Mouse (Mus musculus): Measurements from ENCODE around the gene Mrps7.
"Not testable (repeated sequence)": the region's sequence is repeated elsewhere in the genome, so short reads cannot be mapped to it uniquely, and the experiment has no call there.

Mrps7 gene

GRCm38 (mm10) chr11:115628465-115629101, 24.9 kb downstream of the Mrps7 start:
- DNase-seq (ENCODE audit: low read depth, low spot score), result no peak

GRCm38 (mm10) chr11:115629734-115630531, 26.2 kb downstream of the Mrps7 start:
- no peak for DNase-seq (ENCODE audit: low read depth, low spot score)

- DNase-seq (ENCODE audit: low read depth, low spot score), result no peak
Measured at GRCm38 (mm10) chr11:115630532-115631504, 27.1 kb downstream of the Mrps7 start.

GRCm38 (mm10) chr11:115631505-115631890, 27.8 kb downstream of the Mrps7 start:
- no peak for DNase-seq (ENCODE audit: low read depth, low spot score)

- DNase-seq (ENCODE audit: low read depth, low spot score), result no peak
Measured at GRCm38 (mm10) chr11:115632247-115632646, 28.5 kb downstream of the Mrps7 start.

- no peak for DNase-seq (ENCODE audit: low read depth, low spot score)
Measured at GRCm38 (mm10) chr11:115632862-115633261, 29.1 kb downstream of the Mrps7 start.

DNA sequence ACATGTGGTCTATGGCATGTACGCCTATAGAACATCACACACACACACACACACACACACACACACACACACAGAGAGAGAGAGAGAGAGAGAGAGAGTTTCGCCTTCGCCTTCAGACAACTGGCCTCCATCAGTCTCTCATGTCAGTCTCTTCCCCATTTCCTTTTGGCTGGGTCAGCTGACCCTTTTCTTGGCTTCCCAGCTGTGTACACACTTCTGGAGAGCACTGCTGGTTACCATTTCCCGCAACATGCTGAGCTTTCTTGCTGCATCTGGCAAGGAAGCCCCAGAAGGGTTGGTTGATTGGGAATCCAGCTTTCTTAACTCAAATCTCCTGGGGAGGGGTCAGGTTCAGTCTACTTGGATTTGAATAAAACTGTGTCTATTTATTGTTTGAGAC, 30.4 kb downstream of the Mrps7 start:
- DNase-seq (ENCODE audit: low read depth, low spot score), result no peak

DNA sequence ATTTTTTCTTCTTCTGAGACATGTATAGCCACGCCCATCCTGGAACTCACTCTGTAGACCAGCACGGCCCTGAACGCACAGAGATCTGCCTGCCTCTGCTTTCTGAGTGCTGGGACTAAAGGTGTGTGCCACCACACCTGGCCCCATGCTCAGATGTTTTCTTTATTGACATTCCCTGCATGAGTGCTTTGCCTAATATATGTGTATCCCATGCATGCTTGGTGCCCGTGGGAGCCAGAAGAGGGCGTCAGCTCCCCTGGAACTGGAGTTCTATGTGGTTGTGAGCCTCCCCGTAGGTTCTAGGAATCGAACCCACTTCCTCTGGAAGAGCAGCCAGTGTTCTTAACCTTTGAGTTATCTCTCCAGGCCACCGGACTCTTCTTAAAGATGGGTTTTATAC, 31.3 kb downstream of the Mrps7 start:
- DNase-seq (ENCODE audit: low read depth, low spot score), result no peak

DNA sequence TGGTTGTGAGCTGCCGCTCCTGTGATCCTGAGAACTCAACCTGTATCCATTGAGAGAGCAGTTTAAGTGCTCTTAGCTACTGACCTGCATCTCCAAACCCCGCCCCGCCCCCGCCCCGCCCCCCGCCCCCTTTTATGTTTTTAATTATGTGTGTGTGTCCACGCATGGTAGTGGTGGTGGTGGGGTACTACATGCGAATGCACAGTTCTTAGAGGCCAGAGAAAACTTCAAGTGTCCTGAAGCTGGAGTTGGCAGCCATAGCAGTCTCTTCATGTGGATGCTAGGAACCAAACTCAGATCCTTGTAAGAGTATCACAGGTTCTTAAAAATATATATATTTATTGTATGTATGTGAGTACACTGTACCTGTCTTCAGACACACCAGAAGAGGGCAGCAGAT, 31.8 kb downstream of the Mrps7 start:
- no peak for DNase-seq (ENCODE audit: low read depth, low spot score)

DNA sequence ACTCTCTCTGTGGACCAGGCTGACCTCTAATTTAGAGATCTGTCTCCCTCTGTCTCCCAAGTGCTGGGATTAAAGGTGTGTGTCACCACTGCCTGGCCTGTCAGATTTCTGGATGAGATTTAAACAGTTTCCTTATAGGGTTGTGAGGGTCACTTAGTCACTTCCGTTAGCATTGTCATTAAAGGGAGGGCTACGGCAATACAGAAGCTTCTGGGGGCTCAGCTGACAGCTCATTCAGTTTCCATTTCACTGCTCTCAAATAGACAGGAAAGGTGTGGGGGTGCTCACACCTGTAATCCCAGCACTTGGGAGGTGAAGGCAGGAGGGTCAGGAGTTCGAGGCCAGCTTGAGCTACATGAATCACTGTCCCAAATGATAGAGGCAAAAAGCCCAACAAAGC, 33.2 kb downstream of the Mrps7 start:
- no peak for DNase-seq (ENCODE audit: low read depth, low spot score)

GRCm38 (mm10) chr11:115638498-115639409, 35.0 kb downstream of the Mrps7 start:
- no peak for DNase-seq (ENCODE audit: low read depth, low spot score)

DNA sequence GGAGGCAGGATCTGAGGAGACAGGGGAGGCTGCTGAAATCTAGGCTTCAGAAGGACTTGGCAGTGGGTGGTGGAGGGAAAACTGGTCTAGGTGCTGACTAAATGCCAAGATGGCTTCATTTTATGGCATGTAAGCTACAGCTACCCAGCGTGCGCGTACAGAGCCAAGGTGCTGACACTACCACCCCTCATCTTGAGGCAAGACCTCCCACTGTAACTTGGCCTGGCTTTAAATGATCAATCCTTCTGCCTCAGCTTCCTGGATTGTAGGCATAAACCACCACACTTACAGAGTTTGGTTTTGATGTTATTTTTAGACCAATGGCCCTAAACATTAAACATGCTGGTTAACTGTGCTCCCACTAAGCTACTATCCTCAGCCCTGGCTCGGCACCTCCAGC, 35.8 kb downstream of the Mrps7 start:
- no peak for DNase-seq (ENCODE audit: low read depth, low spot score)

DNA sequence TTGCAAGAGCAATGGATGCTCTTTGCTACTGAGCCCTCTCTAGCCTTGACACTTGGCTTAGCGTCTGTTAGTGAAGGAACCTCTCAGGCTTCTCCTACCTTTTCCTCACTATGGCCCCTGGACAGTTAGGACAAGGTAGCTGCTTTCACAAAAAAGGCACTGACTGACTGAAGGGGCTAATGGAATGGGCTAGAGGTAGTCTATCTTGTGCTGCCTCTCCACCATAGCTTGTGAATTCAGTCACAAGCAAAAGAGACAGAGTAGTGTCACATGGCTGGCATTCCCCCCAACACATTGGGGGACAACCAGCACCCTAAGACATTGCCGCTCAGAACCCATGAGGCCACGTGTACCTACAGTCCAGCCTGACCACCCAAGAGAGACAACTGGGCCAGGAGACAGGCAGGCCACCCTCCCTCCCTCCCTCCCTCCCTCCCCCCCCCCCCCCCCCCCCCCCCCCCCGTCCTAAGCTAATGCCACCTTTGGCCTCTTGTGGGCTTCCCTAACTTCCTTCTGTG, 36.6 kb downstream of the Mrps7 start:
- DNase-seq (ENCODE audit: low read depth, low spot score), result no peak

DNA sequence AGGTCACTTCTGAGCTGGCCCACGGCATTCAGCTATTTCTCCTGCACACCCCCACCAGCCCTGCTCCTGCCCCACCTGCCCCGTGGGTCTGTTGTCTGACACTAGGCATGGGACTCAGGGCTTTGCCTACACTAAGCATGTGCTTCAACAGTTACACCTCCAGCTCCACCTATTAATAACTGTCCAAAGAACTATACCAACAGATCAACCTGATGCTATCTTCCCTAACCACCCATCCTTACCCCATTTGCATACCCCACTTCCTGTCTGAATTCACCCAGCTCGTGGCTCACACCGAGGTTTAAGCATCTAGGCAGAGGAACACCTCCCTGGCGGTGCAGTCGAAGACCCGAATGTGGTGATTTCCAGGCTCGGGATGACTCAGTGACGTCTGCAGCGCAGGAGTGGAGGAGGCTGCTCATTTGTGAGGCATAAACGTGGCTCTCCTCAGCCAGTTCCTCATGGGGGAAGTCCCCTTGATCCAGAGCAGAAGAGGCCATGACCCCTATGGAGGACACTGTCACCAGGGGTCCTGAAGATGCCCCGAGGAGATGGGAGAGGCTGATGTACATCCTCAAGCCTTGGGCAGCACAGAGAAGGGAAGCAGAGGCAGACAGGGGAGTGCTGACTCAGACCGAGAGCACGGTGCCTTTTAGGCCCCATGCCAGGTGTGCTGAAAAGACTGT, 37.4 kb downstream of the Mrps7 start:
- no peak for DNase-seq (ENCODE audit: low read depth, low spot score)

GRCm38 (mm10) chr11:115641664-115642036, 37.9 kb downstream of the Mrps7 start:
- DNase-seq (ENCODE audit: low read depth, low spot score), result no peak

- no peak for DNase-seq (ENCODE audit: low read depth, low spot score)
Measured at GRCm38 (mm10) chr11:115642705-115643104, 39.0 kb downstream of the Mrps7 start.

- DNase-seq (ENCODE audit: low read depth, low spot score), result no peak
Measured at GRCm38 (mm10) chr11:115643265-115643664, 39.5 kb downstream of the Mrps7 start.

GRCm38 (mm10) chr11:115644308-115644707, 40.6 kb downstream of the Mrps7 start:
- no peak for DNase-seq (ENCODE audit: low read depth, low spot score)

- DNase-seq (ENCODE audit: low read depth, low spot score), result not testable (repeated sequence)
Measured at GRCm38 (mm10) chr11:115645498-115645897, 41.8 kb downstream of the Mrps7 start.

GRCm38 (mm10) chr11:115646439-115646838, 42.7 kb downstream of the Mrps7 start:
- no peak for DNase-seq (ENCODE audit: low read depth, low spot score)

Data from telencephalon, adult 2 months (tissue).